Comparison of ENCODE assay signal across 13 mouse cellular contexts in the genomic region with DNA sequence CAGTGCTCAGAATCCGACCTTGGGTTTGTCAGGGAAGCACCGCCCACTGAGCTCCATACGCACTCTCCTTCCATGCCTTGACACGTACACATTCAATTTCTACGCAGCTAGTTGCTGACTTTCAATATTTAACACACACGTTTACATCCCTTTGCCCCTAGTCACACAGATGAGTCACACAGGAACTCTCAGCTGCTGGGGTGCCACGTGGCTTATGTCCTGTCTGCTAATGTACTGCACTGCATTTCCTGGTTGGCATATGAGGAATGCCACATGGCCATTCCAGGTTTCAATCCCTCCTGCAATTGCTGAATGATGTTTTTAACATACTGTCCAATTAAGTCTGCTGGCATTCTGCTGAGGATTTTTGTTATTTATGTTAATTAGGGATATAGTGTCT. TPM values are rescaled to one million over a fixed set of nuclear protein-coding genes. Genes with fewer than 3 reads are reported as not detected.
DNase-seq lines count a peak whose midpoint lies in the region; ATAC-seq lines count a peak whose summit lies in the region.
"Had no signal": no experiment of that assay in that cellular context is flagged by ENCODE, and none has a peak within 500 bp of the region (broad histone marks: within the 10 kb centered on the region; RNA-seq: fewer than 3 reads in every experiment).

No protein-coding gene starts in this region.

- WGBS in forebrain, embryonic 15.5 days = 64% methylated on average over 7 of the region's 7 CpGs
- 75% methylated on average over 7 of the region's 7 CpGs for WGBS in forebrain, embryonic 12.5 days
- 32% methylated on average over 7 of the region's 7 CpGs for WGBS in stomach, embryonic 15.5 days

- H3K4me1 ChIP-seq in forebrain, embryonic 15.5 days = peaks cover 4% of the 10 kb centered on the region; the same call in 1 of the 2 replicates
- no peaks in the 10 kb centered on the region for H3K4me1 ChIP-seq in forebrain, embryonic 12.5 days
- H3K4me1 ChIP-seq in stomach, embryonic 15.5 days = no peaks in the 10 kb centered on the region
- H3K4me1 ChIP-seq: heart, embryonic 10.5 days; liver, embryonic 13.5 days had no signal

- no peaks in the 10 kb centered on the region for H3K9me3 ChIP-seq in forebrain, embryonic 15.5 days
- H3K9me3 ChIP-seq in forebrain, embryonic 12.5 days = no peaks in the 10 kb centered on the region
- H3K9me3 ChIP-seq in stomach, embryonic 15.5 days = no peaks in the 10 kb centered on the region
- H3K9me3 ChIP-seq: heart, embryonic 10.5 days; liver, embryonic 13.5 days had no signal

- H3K27me3 ChIP-seq in forebrain, embryonic 15.5 days = no peaks in the 10 kb centered on the region
- 0 out of 2 replicates have a peak, but pooled peaks cover 2% of the 10 kb centered on the region for H3K27me3 ChIP-seq in forebrain, embryonic 12.5 days
- H3K27me3 ChIP-seq in stomach, embryonic 15.5 days (replicated peaks) = no peaks in the 10 kb centered on the region
- H3K27me3 ChIP-seq: liver, embryonic 13.5 days had no signal

- H3K36me3 ChIP-seq in forebrain, embryonic 15.5 days = peaks cover 4% of the 10 kb centered on the region; the same call in 1 of the 2 replicates
- H3K36me3 ChIP-seq in forebrain, embryonic 12.5 days (replicated peaks) = no peaks in the 10 kb centered on the region
- H3K36me3 ChIP-seq in stomach, embryonic 15.5 days = no peaks in the 10 kb centered on the region
- H3K36me3 ChIP-seq: liver, embryonic 13.5 days had no signal

- H3K27ac ChIP-seq in forebrain, embryonic 15.5 days (replicated peaks) = no peak overlapping the region; the same call in 1 of the 2 replicates
- no peak overlapping the region for H3K27ac ChIP-seq in forebrain, embryonic 12.5 days
- H3K27ac ChIP-seq in stomach, embryonic 15.5 days = no peak overlapping the region
- H3K27ac ChIP-seq: gastrocnemius, adult 2 months; heart, embryonic 10.5 days; liver, embryonic 13.5 days had no signal

- peak; percentile 7 to 40 for DNase-seq in urinary bladder, adult 18-20 months (ENCODE audit: low spot score in 2 of 2)
- DNase-seq in urinary bladder, postnatal 25 days (ENCODE audit: low spot score) = no peak
- DNase-seq in adrenal gland, postnatal 14 days = peak; percentile 31
- no peak for DNase-seq in neural tube, embryonic 10.5 days (ENCODE audit: extremely low spot score, low spot score)
- no peak for DNase-seq in layer of hippocampus, adult 9-10 months (ENCODE audit: low spot score)
- DNase-seq: gastrocnemius, adult 2 months; kidney, postnatal 4 days; liver, embryonic 13.5 days; thymus, postnatal 14 days had no signal

- H3K9ac ChIP-seq in forebrain, embryonic 15.5 days (replicated peaks) = no peak overlapping the region
- no peak overlapping the region for H3K9ac ChIP-seq in forebrain, embryonic 12.5 days
- H3K9ac ChIP-seq in stomach, embryonic 15.5 days = no peak overlapping the region
- H3K9ac ChIP-seq: liver, embryonic 13.5 days had no signal

- H3K4me3 ChIP-seq in forebrain, embryonic 15.5 days = no peak overlapping the region
- no peak overlapping the region for H3K4me3 ChIP-seq in forebrain, embryonic 12.5 days (replicated peaks)
- H3K4me3 ChIP-seq in stomach, embryonic 15.5 days (replicated peaks) = no peak overlapping the region
- H3K4me3 ChIP-seq: gastrocnemius, adult 2 months; heart, embryonic 10.5 days; liver, embryonic 13.5 days had no signal

- ATAC-seq in forebrain, embryonic 15.5 days (replicated peaks) = peak; percentile 29; the same call in 1 of the 2 replicates
- no peak for ATAC-seq in forebrain, embryonic 12.5 days (ENCODE audit: low FRiP score)
- ATAC-seq in stomach, embryonic 15.5 days (ENCODE audit: insufficient read depth, low FRiP score, low read depth) = peak; percentile 60; the same call in 1 of the 2 replicates

- H3K4me2 ChIP-seq in forebrain, embryonic 15.5 days (replicated peaks) = no peak overlapping the region
- H3K4me2 ChIP-seq in forebrain, embryonic 12.5 days = no peak overlapping the region
- no peak overlapping the region for H3K4me2 ChIP-seq in stomach, embryonic 15.5 days
- H3K4me2 ChIP-seq: liver, embryonic 13.5 days had no signal

RNA-seq across cellular contexts. Expression of a gene that starts 59.8 kb away (rescaled TPM):
- 20.3 and 25.2 TPM in 2 replicates for polyA plus RNA-seq in forebrain, embryonic 15.5 days (2015; fragmentation: Nextera tagmentation; extraction: Ambion mirVana)
- 25.8 and 26.3 TPM in 2 replicates for polyA plus RNA-seq in forebrain, embryonic 12.5 days (2016; fragmentation: Nextera tagmentation; extraction: Ambion mirVana)
- 5.0 and 5.2 TPM in 2 replicates for total RNA-seq in adrenal gland, postnatal 14 days (2021)
- polyA plus RNA-seq in stomach, embryonic 15.5 days (2015; fragmentation: Nextera tagmentation; extraction: Ambion mirVana) = 10.8 and 13.0 TPM in 2 replicates

Comparison
In these comparisons a context has a peak if more than half of its experiments do, and no peak if none do; other contexts are left out.
1. DNase-seq: peak in urinary bladder, adult 18-20 months (2 of 2) and adrenal gland, postnatal 14 days (single experiment); none in urinary bladder, postnatal 25 days (single experiment), neural tube, embryonic 10.5 days (single experiment) and layer of hippocampus, adult 9-10 months (single experiment).